Mouse (Mus musculus) left cerebral cortex, postnatal 10 days (tissue): ENCODE results near the gene Dagla. TPM values are rescaled to one million over a fixed set of nuclear protein-coding genes. Genes with fewer than 3 reads are reported as not detected.

Experiments
- DNase-seq, 2 experiments: peaks; one replicate each; pipeline ENCODE4 v3.0.0; 2021 to 2022; ENCODE audit warnings: low spot score in 2 of 2, mixed read lengths in 1 of 2; ENCODE audit errors: extremely low spot score in 1 of 2
- intact Hi-C: fragments of 180-260 bp; cut with DNase I; formaldehyde crosslinking; loops from one replicate; pipeline ENCODE4 v1.15.1; 2025
- total RNA-seq, 2 experiments: library from RNA; stranded (reverse); gene quantifications; 2 replicates each; pipeline ENCODE4 v1.2.3; 2021

Dagla gene
- total RNA-seq, 2 experiments from 2014 or later: 65.9 to 68.7 TPM

GRCm38 (mm10) chr19:10290153-10290945 lies 14.3 kb downstream of the Dagla start:
- DNase-seq: peak in 1 of 2 experiments; percentile 67
- intact Hi-C loops: no loop called here

- intact Hi-C loops: no loop called here
- DNase-seq: no peak
These were observed 15.0 kb downstream of the Dagla start for GRCm38 (mm10) chr19:10289609-10290150.

GRCm38 (mm10) chr19:10288125-10289040 lies 16.3 kb downstream of the Dagla start:
- intact Hi-C loops: no loop called here
- no peak for DNase-seq

- intact Hi-C loops: no loop called here
- DNase-seq: no peak
These were observed 18.2 kb downstream of the Dagla start for GRCm38 (mm10) chr19:10286458-10286872.

GRCm38 (mm10) chr19:10280771-10281540 lies 23.7 kb downstream of the Dagla start:
- intact Hi-C loops: no loop called here
- DNase-seq: no peak

GRCm38 (mm10) chr19:10279668-10280067 lies 25.0 kb downstream of the Dagla start:
- intact Hi-C loops: no loop called here

GRCm38 (mm10) chr19:10278669-10279324 lies 25.9 kb downstream of the Dagla start:
- intact Hi-C loops: no loop called here
- peak in 1 of 2 experiments; percentile 64 for DNase-seq

More at GRCm38 (mm10) chr19:10279668-10280067, 25.0 kb downstream of the Dagla start:
- DNase-seq: no peak

- intact Hi-C loops: no loop called here
- no peak for DNase-seq
These were observed 26.9 kb downstream of the Dagla start for GRCm38 (mm10) chr19:10277759-10278158.

GRCm38 (mm10) chr19:10277331-10277730 lies 27.3 kb downstream of the Dagla start:
- DNase-seq: no peak
- intact Hi-C loops: no loop called here

GRCm38 (mm10) chr19:10276483-10277144 lies 28.1 kb downstream of the Dagla start:
- intact Hi-C loops: no loop called here

GRCm38 (mm10) chr19:10274056-10274455 lies 30.6 kb downstream of the Dagla start:
- no peak for DNase-seq
- intact Hi-C loops: no loop called here

More at GRCm38 (mm10) chr19:10276483-10277144, 28.1 kb downstream of the Dagla start:
- no peak for DNase-seq

GRCm38 (mm10) chr19:10272746-10273145 lies 31.9 kb downstream of the Dagla start:
- DNase-seq: peak in 1 of 2 experiments; percentile 82
- intact Hi-C loops: no loop called here

GRCm38 (mm10) chr19:10271592-10271991 lies 33.1 kb downstream of the Dagla start:
- DNase-seq: no peak
- intact Hi-C loops: no loop called here

- intact Hi-C loops: no loop called here
- no peak for DNase-seq
These were observed 34.3 kb downstream of the Dagla start for GRCm38 (mm10) chr19:10270356-10270755.

GRCm38 (mm10) chr19:10268851-10269250 lies 35.8 kb downstream of the Dagla start:
- intact Hi-C loops: no loop called here
- no peak for DNase-seq

- intact Hi-C loops: no loop called here
These were observed 36.7 kb downstream of the Dagla start for GRCm38 (mm10) chr19:10267953-10268352.

GRCm38 (mm10) chr19:10267057-10267456 lies 37.6 kb downstream of the Dagla start:
- intact Hi-C loops: no loop called here
- DNase-seq: peak in 1 of 2 experiments; percentile 73

More at GRCm38 (mm10) chr19:10267953-10268352, 36.7 kb downstream of the Dagla start:
- no peak for DNase-seq
